ENCODE assay signal across 8 mouse cellular contexts in the genomic region with DNA sequence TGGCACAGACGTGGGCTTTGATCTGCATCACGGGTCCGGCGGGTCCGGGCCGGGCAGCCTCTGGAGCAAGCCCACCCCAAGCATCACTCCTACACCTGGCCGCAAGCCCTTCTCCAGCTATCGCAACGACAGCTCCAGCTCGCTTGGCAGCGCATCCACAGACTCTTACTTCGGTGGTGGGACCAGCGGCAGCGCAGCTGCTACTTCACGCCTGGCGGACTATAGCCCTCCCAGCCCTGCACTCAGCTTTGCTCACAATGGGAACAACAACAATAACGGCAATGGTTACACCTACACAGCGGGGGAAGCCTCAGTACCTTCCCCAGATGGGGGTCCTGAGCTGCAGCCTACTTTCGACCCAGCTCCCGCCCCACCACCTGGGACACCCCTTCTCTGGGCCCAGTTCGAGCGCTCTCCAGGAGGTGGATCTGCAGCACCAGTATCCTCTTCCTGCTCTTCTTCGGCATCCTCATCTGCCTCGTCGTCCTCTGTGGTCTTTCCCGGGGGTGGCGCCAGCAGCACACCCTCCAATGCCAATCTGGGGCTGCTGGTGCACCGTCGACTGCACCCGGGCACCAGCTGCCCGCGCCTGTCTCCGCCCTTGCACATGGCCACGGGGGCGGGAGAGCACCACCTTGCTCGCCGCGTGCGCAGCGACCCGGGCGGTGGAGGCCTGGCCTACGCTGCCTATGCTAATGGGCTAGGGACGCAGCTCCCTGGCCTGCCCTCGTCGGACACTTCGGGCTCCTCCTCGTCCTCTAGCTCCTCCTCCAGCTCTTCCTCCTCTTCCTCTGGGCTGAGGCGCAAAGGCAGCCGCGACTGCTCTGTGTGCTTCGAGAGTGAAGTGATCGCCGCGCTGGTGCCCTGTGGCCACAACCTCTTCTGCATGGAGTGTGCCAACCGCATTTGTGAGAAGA. TPM values are rescaled to one million over a fixed set of nuclear protein-coding genes. Genes with fewer than 3 reads are reported as not detected.
A peak's percentile ranks its signal among the peaks of the same experiment; 100 is the strongest.
DNase-seq lines count a peak whose midpoint lies in the region; ATAC-seq lines count a peak whose summit lies in the region.

No protein-coding gene starts in this region.

- H3K4me3 ChIP-seq in hindbrain, embryonic 15.5 days = peak overlapping the region; percentile 91

- H3K4me2 ChIP-seq in hindbrain, embryonic 15.5 days = peak overlapping the region; percentile 95

- WGBS in hindbrain, embryonic 15.5 days = 2% methylated on average over 51 of the region's 56 CpGs

- H3K4me1 ChIP-seq in hindbrain, embryonic 15.5 days (replicated peaks) = peaks cover 32% of the 10 kb centered on the region

- no peak for ATAC-seq in hindbrain, embryonic 15.5 days (ENCODE audit: low FRiP score, low read depth)

- DNase-seq in Muller cell, postnatal 12 days (ENCODE audit: inconsistent ontology term) = peak; percentile 81
- peak; percentile 53 for DNase-seq in cerebellum, adult 9-10 months
- DNase-seq in frontal cortex, postnatal 25 days (ENCODE audit: low spot score in 2 of 2) = peak; percentile 37 to 38
- DNase-seq in left cerebral cortex, adult 18-20 months (ENCODE audit: low spot score in 2 of 2) = peak; percentile 30 to 60
- DNase-seq in lung, postnatal 10 days = peak; percentile 54
- peak; percentile 41 for DNase-seq in right cerebral cortex, postnatal 14 days
- no peak for DNase-seq in spleen, postnatal 36 days (ENCODE audit: low spot score in 2 of 2)

- H3K9me3 ChIP-seq in hindbrain, embryonic 15.5 days = no peaks in the 10 kb centered on the region

- no peaks in the 10 kb centered on the region for H3K27me3 ChIP-seq in hindbrain, embryonic 15.5 days

- peak overlapping the region; percentile 100 for H3K27ac ChIP-seq in hindbrain, embryonic 15.5 days (replicated peaks)

- peak overlapping the region; percentile 100 for H3K9ac ChIP-seq in hindbrain, embryonic 15.5 days

- peaks cover 11% of the 10 kb centered on the region; the same call in 1 of the 2 replicates for H3K36me3 ChIP-seq in hindbrain, embryonic 15.5 days

RNA-seq across cellular contexts. Expression of gene Mex3b, which starts 2.4 kb away (rescaled TPM):
- 24.3 and 25.5 TPM in 2 replicates for polyA plus RNA-seq in hindbrain, embryonic 15.5 days (2015; fragmentation: Nextera tagmentation; extraction: Ambion mirVana)
- total RNA-seq in left cerebral cortex, adult 18-20 months (2021) = 10 to 100 TPM; 18.7 to 20.2 TPM

Comparison
In these comparisons a context has a peak if more than half of its experiments do, and no peak if none do; other contexts are left out.
1. DNase-seq: peak in Muller cell, postnatal 12 days (single experiment), cerebellum, adult 9-10 months (single experiment), frontal cortex, postnatal 25 days (2 of 2), left cerebral cortex, adult 18-20 months (2 of 2), lung, postnatal 10 days (single experiment) and right cerebral cortex, postnatal 14 days (single experiment); none in spleen, postnatal 36 days (0 of 2).